Mouse (Mus musculus) hindbrain, embryonic 13.5 days (tissue): Measurements from ENCODE around the gene Prickle2. TPM values are rescaled to one million over a fixed set of nuclear protein-coding genes. Genes with fewer than 3 reads are reported as not detected.

Source experiments
- ATAC-seq: fragments of 200-750 bp; cut with Nextera tagmentation; 2 replicates; pipeline ENCODE4 v1.8.0; 2017; ENCODE audit warnings: moderate TSS enrichment; ENCODE audit not compliant: low FRiP score
- H3K27ac ChIP-seq: fragments of 300-500 bp; sonication (generic); 2 replicates; pipeline ENCODE4 v1.5.1; 2015; ENCODE audit warnings: inconsistent platforms, mild to moderate bottlenecking, moderate library complexity
- H3K27me3 ChIP-seq: fragments of 300-500 bp; sonication (generic); 2 replicates; pipeline ENCODE4 v1.6.1; 2015; ENCODE audit warnings: mild to moderate bottlenecking, inconsistent platforms
- H3K36me3 ChIP-seq: fragments of 300-500 bp; sonication (generic); 2 replicates; pipeline ENCODE4 v1.6.1; 2015; ENCODE audit warnings: mild to moderate bottlenecking, inconsistent platforms
- H3K4me1 ChIP-seq: fragments of 300-500 bp; sonication (generic); replicated peaks from 2 replicates; pipeline ENCODE4 v1.6.1; 2015; ENCODE audit warnings: inconsistent platforms
- H3K4me2 ChIP-seq: fragments of 300-500 bp; sonication (generic); 2 replicates; pipeline ENCODE4 v1.6.1; 2015; ENCODE audit warnings: inconsistent platforms, mild to moderate bottlenecking, moderate library complexity
- H3K4me3 ChIP-seq: fragments of 300-500 bp; sonication (generic); 2 replicates; pipeline ENCODE4 v1.5.1; 2015; ENCODE audit warnings: mild to moderate bottlenecking, inconsistent platforms
- H3K9ac ChIP-seq: fragments of 300-500 bp; sonication (generic); 2 replicates; pipeline ENCODE4 v1.6.1; 2015; ENCODE audit warnings: mild to moderate bottlenecking, inconsistent platforms
- H3K9me3 ChIP-seq: fragments of 300-500 bp; sonication (generic); 2 replicates; pipeline ENCODE4 v1.6.1; 2016; ENCODE audit warnings: inconsistent platforms
- WGBS: fragments of 180-500 bp; shearing (Covaris S2); methylation state at CpG from one replicate; pipeline ENCODE4 v1.1.7; 2015; 5-methylcytosine and 5-hydroxymethylcytosine counted together
- polyA plus RNA-seq: library from polyadenylated mRNA; unstranded; fragments of >200 nt; fragmentation: Nextera tagmentation; extraction: Ambion mirVana; gene quantifications from 2 replicates; pipeline ENCODE4 v1.2.1, GENCODE M21; 2015

Prickle2 gene
- polyA plus RNA-seq, 1 experiment from 2014 or later: 14.3 TPM

DNA sequence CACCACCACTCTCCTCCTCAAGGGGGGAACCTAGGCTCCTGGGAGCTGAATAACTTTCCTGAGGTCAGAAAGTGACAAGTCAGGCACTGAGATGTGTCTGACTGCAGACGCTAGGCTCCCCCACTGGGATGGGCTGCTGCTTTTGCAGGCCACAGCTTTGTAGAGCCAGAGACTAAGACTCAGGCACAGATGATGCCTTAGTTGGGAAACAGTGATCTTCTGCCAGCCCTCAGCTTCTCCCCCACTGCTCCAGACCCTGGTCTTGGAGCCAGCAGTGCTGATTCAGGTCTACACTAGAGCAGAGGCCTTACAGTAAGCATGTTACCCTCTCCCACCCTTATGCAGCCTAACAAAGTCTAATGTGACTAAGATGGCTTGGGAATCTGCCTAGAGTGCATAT, 254.5 kb downstream of the Prickle2 start:
- Histone ChIP-seq H3K36me3 (no peaks in the 10 kb centered on the region), H3K27ac (peak overlapping the region; percentile 37; the same call in 1 of the 2 replicates), H3K4me3 (no peak overlapping the region), H3K27me3 (no peaks in the 10 kb centered on the region), H3K9me3 (no peaks in the 10 kb centered on the region), H3K9ac (peak overlapping the region; percentile 26; the same call in 1 of the 2 replicates), H3K4me1 (peaks cover 8% of the 10 kb centered on the region), H3K4me2 (no peak overlapping the region)
- no peak for ATAC-seq
- WGBS: 65% methylated on average over 1 of the region's 1 CpGs

GRCm38 (mm10) chr6:92449956-92450355, 256.0 kb downstream of the Prickle2 start:
- no peak for ATAC-seq
- Histone ChIP-seq H3K4me2 (no peak overlapping the region), H3K9me3 (no peaks in the 10 kb centered on the region), H3K27ac (no peak overlapping the region), H3K9ac (no peak overlapping the region), H3K4me1 (peaks cover 8% of the 10 kb centered on the region), H3K36me3 (no peaks in the 10 kb centered on the region), H3K4me3 (no peak overlapping the region), H3K27me3 (no peaks in the 10 kb centered on the region)
- 96% methylated on average over 1 of the region's 1 CpGs for WGBS

GRCm38 (mm10) chr6:92446662-92447061, 259.3 kb downstream of the Prickle2 start:
- WGBS: 67% methylated on average over 3 of the region's 3 CpGs
- no peak for ATAC-seq
- no peak overlapping the region for H3K27ac ChIP-seq
- no peaks in the 10 kb centered on the region for H3K27me3 ChIP-seq
- no peak overlapping the region for H3K4me2 ChIP-seq
- no peak overlapping the region for H3K9ac ChIP-seq
- no peak overlapping the region for H3K4me3 ChIP-seq
- H3K36me3 ChIP-seq: no peaks in the 10 kb centered on the region
- H3K4me1 ChIP-seq: peaks cover 6% of the 10 kb centered on the region
- H3K9me3 ChIP-seq: no peaks in the 10 kb centered on the region

DNA sequence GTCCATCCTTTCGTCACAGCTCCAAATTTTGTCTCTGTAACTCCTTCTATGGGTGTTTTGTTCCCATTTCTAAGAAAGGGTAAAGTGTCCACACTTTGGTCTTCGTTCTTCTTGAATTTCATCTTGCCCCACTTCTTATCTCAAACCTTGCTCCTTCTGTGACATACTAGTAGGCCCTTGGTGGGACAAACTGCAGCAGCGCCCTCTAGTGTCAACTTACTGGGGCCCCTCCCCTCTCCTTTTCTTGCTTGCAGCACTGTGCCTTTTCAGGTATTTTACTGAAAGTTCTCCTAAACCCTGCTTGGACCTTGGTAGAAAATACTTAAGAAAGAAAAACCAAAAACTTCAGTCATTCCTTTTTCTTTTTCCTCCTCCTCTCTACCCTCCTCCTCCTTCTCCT, 264.8 kb downstream of the Prickle2 start:
- Histone ChIP-seq H3K9me3 (no peaks in the 10 kb centered on the region), H3K27me3 (no peaks in the 10 kb centered on the region), H3K27ac (no peak overlapping the region), H3K4me2 (no peak overlapping the region), H3K4me3 (no peak overlapping the region), H3K36me3 (no peaks in the 10 kb centered on the region), H3K9ac (no peak overlapping the region), H3K4me1 (peaks cover 7% of the 10 kb centered on the region)
- WGBS: 60% methylated on average over 3 of the region's 3 CpGs
- no peak for ATAC-seq

- H3K4me1 ChIP-seq: peaks cover 7% of the 10 kb centered on the region
- H3K36me3 ChIP-seq: no peaks in the 10 kb centered on the region; the same call in 1 of the 2 replicates
- 85% methylated on average over 3 of the region's 3 CpGs for WGBS
- ATAC-seq: no peak
- no peak overlapping the region for H3K9ac ChIP-seq
- no peak overlapping the region for H3K4me2 ChIP-seq
- no peaks in the 10 kb centered on the region for H3K9me3 ChIP-seq
- 0 out of 2 replicates have a peak overlapping the region, but pooled peaks have one; percentile 32 for H3K27ac ChIP-seq
- no peak overlapping the region for H3K4me3 ChIP-seq
- no peaks in the 10 kb centered on the region for H3K27me3 ChIP-seq
Observed at GRCm38 (mm10) chr6:92440251-92440650, 265.7 kb downstream of the Prickle2 start.

DNA sequence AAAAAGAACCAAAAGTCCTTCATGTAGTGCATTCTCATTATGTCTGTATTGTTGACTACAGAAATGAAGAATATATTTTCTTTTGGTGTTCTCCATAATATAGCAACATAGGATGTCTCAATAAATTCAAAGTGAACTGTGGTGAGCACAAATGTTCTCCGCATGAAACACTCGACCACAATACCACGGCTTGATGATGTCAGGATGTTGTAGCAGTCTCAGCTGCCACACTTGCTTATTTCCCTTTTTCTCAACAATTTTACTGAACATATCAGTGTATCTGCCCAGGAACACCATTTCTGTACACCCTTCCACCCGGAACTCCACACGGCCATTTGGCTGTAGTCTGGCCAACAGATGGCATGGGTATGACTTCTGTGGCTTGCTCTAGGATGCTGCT, 273.8 kb downstream of the Prickle2 start:
- Histone ChIP-seq H3K9me3 (no peaks in the 10 kb centered on the region), H3K27ac (no peak overlapping the region), H3K4me1 (peaks cover 3% of the 10 kb centered on the region; the same call in 1 of the 2 replicates), H3K4me3 (no peak overlapping the region), H3K4me2 (no peak overlapping the region), H3K36me3 (peaks cover 6% of the 10 kb centered on the region), H3K9ac (no peak overlapping the region), H3K27me3 (no peaks in the 10 kb centered on the region)
- no peak for ATAC-seq
- 97% methylated on average over 5 of the region's 5 CpGs for WGBS

GRCm38 (mm10) chr6:92427406-92428171, 278.4 kb downstream of the Prickle2 start:
- Histone ChIP-seq H3K27me3 (no peaks in the 10 kb centered on the region), H3K4me3 (no peak overlapping the region), H3K27ac (no peak overlapping the region), H3K36me3 (no peaks in the 10 kb centered on the region), H3K9me3 (no peaks in the 10 kb centered on the region), H3K4me2 (no peak overlapping the region), H3K4me1 (peaks cover 12% of the 10 kb centered on the region), H3K9ac (no peak overlapping the region)
- no peak for ATAC-seq
- WGBS: 72% methylated on average over 7 of the region's 7 CpGs

DNA sequence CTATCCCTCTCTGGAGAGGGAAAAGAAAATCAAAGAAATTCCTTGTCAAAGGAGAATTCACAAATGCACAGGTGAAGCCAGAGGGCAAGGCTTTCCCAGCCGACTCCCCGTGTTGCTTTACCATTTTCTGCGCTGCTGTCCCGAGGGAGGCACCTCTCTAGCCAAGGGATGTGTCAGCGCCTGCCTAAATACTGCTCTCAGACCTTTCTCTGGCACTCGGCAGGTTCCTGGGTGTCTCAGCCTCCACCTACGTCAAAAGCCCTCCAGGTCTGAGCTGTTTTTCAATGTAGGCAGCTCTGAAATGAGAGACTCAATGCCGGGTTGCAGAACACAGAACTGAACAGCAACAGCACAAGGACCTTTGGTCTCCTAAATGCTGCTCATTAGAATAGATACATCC, 280.1 kb downstream of the Prickle2 start:
- Histone ChIP-seq H3K9me3 (no peaks in the 10 kb centered on the region), H3K9ac (no peak overlapping the region), H3K27me3 (no peaks in the 10 kb centered on the region), H3K4me3 (no peak overlapping the region), H3K27ac (peak overlapping the region; percentile 8; the same call in 1 of the 2 replicates), H3K4me2 (no peak overlapping the region), H3K4me1 (peaks cover 12% of the 10 kb centered on the region), H3K36me3 (peaks cover 11% of the 10 kb centered on the region)
- ATAC-seq: no peak
- 73% methylated on average over 8 of the region's 8 CpGs for WGBS

- Histone ChIP-seq H3K4me1 (peaks cover 12% of the 10 kb centered on the region), H3K9me3 (no peaks in the 10 kb centered on the region), H3K4me3 (no peak overlapping the region), H3K4me2 (no peak overlapping the region), H3K9ac (no peak overlapping the region), H3K27me3 (no peaks in the 10 kb centered on the region), H3K27ac (no peak overlapping the region; the same call in 1 of the 2 replicates), H3K36me3 (peaks cover 15% of the 10 kb centered on the region)
- WGBS: 79% methylated on average over 7 of the region's 7 CpGs
- ATAC-seq: no peak
Observed at GRCm38 (mm10) chr6:92425476-92425875, 280.5 kb downstream of the Prickle2 start.

- 81% methylated on average over 3 of the region's 3 CpGs for WGBS
- Histone ChIP-seq H3K27me3 (no peaks in the 10 kb centered on the region), H3K36me3 (peaks cover 20% of the 10 kb centered on the region), H3K9ac (no peak overlapping the region), H3K4me2 (no peak overlapping the region), H3K4me3 (no peak overlapping the region), H3K9me3 (no peaks in the 10 kb centered on the region), H3K27ac (no peak overlapping the region), H3K4me1 (peaks cover 12% of the 10 kb centered on the region)
- no peak for ATAC-seq
Observed at GRCm38 (mm10) chr6:92424991-92425390, 281.0 kb downstream of the Prickle2 start.

- Histone ChIP-seq H3K9ac (no peak overlapping the region), H3K4me3 (no peak overlapping the region), H3K27me3 (no peaks in the 10 kb centered on the region), H3K4me1 (peaks cover 9% of the 10 kb centered on the region), H3K9me3 (no peaks in the 10 kb centered on the region), H3K36me3 (peaks cover 32% of the 10 kb centered on the region), H3K4me2 (no peak overlapping the region), H3K27ac (no peak overlapping the region)
- WGBS: 47% methylated on average over 11 of the region's 11 CpGs
- ATAC-seq: no peak
Observed at GRCm38 (mm10) chr6:92422286-92422685, 283.7 kb downstream of the Prickle2 start.

GRCm38 (mm10) chr6:92420106-92420505, 285.8 kb downstream of the Prickle2 start:
- Histone ChIP-seq H3K9ac (no peak overlapping the region), H3K9me3 (no peaks in the 10 kb centered on the region), H3K27ac (no peak overlapping the region), H3K4me2 (no peak overlapping the region), H3K4me1 (peaks cover 4% of the 10 kb centered on the region), H3K36me3 (peaks cover 44% of the 10 kb centered on the region), H3K27me3 (no peaks in the 10 kb centered on the region), H3K4me3 (no peak overlapping the region)
- ATAC-seq: no peak
- WGBS: 90% methylated on average over 12 of the region's 12 CpGs

- H3K27ac ChIP-seq: peak overlapping the region; percentile 76
- peaks cover 19% of the 10 kb centered on the region for H3K4me1 ChIP-seq
- no peak for ATAC-seq
- no peak overlapping the region for H3K4me3 ChIP-seq
- H3K36me3 ChIP-seq: peaks cover 49% of the 10 kb centered on the region
- H3K9ac ChIP-seq: no peak overlapping the region
- H3K27me3 ChIP-seq: no peaks in the 10 kb centered on the region
- no peaks in the 10 kb centered on the region for H3K9me3 ChIP-seq
- 88% methylated on average over 7 of the region's 7 CpGs for WGBS
- no peak overlapping the region for H3K4me2 ChIP-seq
Observed at GRCm38 (mm10) chr6:92415405-92415755, 290.6 kb downstream of the Prickle2 start.
